Mouse (Mus musculus): ENCODE measurements around the gene Cd24a. TPM values are rescaled to one million over a fixed set of nuclear protein-coding genes. Genes with fewer than 3 reads are reported as not detected.

Gene Cd24a
- total and polyA plus RNA-seq, 2 experiments from 2014 or later = 326 to 609 TPM

DNA sequence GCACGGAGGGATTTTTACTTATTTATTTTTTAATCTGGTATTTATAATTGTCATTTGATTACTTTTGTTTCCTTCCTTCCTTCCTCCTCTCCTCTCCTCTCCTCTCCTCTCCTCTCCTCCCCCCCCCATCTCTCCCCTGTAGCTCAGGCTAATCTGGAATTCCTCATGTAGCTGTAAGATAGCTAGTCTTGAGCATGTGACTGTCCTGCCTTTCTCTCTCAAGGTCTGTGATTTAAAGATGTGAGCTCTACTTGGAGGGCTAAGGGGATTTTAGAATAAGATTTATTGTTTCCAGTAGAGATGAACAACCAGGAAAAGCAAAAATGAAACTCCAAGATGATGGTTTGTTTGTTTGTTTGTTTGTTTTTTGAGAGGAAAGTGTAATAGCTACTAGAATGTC, 23.0 kb downstream of the Cd24a start:
- no peaks in the 10 kb centered on the region for H3K4me1 ChIP-seq (ENCODE audit: insufficient read depth, low read length)
- ATAC-seq (ENCODE audit: low FRiP score) = no peak
- 85% methylated on average over 1 of the region's 1 CpGs for WGBS

DNA sequence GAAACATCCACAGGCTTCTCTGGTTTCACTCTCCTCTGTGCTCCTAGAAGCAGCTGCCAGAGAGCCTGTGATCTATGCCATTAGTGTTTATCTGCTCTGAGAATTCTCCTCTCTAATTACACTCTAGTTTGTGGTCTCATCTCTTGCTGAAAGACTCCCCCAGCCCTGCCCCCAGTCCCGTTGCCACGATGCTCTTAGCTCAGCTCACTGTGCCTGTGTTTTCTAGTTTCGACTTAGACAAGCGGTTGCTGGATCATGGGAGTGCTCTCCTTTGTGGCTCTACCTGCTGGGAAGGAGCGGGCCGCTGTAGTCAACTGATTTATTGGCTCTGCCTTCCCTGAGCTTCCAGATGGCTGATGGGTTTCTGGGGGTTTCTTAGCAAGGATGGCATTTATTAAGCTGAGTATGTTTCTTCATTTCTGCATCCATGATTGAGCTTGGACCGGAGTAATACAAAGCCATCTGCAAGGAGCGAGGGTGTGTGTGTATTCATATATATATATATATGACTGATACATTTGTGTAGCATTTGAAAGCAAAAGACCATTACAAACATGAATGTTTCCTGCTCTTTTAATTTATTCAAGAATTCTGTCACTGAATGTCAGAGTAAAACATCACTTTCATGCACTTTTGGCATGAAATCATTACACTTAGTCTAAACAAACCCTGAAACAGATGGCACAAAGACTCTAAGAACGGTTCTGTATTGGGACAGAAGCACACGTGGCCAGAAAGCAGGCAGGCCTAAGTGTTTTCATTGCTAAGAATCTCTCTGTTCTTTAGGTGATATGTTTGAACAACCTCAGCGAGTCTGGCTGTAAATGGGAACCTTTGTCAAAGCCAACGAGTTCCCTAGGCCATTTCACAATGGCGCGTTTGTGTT, 23.7 kb downstream of the Cd24a start:
- DNase-seq (ENCODE audit: low spot score) = peak; percentile 54

More for the DNA sequence above, 23.0 kb downstream of the Cd24a start:
- no peak for TF ChIP-seq CTCF (IDR thresholded peaks at IDR 0.05)
- Histone ChIP-seq H3K36me3 (ENCODE audit: insufficient read depth, low read length) (no peaks in the 10 kb centered on the region), H3K4me3 (ENCODE audit: low read depth, low read length) (no peak overlapping the region), H3K27ac (ENCODE audit: low read depth, low read length) (no peak overlapping the region), H3K9me3 (ENCODE audit: low read length) (no peaks in the 10 kb centered on the region), H3K9ac (replicated peaks; ENCODE audit: low read length, poor library complexity, severe bottlenecking) (no peak overlapping the region), H3K4me2 (ENCODE audit: low read depth, low read length, poor library complexity, severe bottlenecking) (no peak overlapping the region), H3K27me3 (ENCODE audit: insufficient read depth, low read length) (no peaks in the 10 kb centered on the region)
- DNase-seq (ENCODE audit: low spot score) = no peak

DNA sequence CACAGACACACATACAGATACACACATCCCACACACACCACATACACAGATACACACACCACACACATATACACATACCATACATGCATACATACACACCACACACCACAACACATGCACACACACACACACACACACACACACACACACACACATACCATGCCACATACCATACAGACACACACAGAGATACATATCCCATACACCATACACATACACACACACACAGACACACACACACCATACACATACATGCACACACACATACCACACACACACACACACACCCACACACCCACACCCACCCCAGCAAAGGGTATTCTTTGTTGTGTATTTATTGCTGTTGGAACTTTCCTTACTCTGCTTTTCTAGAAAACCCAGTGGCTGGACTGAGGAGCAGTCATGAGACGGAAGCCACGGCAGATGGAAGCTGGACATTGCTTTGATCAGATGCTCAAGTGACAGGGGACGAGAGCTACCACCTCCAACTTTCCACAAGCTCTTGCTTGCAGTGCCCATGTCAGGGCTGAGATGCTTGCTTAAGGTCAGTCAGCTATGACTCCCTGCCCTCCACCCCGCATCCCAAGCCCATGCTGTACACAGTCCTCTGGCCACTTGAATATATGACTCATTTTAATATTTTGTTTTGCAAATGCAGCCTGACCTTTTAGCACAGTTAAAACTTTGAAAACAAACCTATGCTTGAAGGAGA, 26.0 kb downstream of the Cd24a start:
- 79% methylated on average over 4 of the region's 4 CpGs for WGBS
- Histone ChIP-seq H3K36me3 (ENCODE audit: insufficient read depth, low read length) (no peaks in the 10 kb centered on the region), H3K4me3 (ENCODE audit: low read depth, low read length) (no peak overlapping the region), H3K27ac (ENCODE audit: low read depth, low read length) (no peak overlapping the region), H3K9me3 (ENCODE audit: low read length) (no peaks in the 10 kb centered on the region), H3K4me2 (ENCODE audit: low read depth, low read length, poor library complexity, severe bottlenecking) (no peak overlapping the region), H3K9ac (replicated peaks; ENCODE audit: low read length, poor library complexity, severe bottlenecking) (no peak overlapping the region), H3K4me1 (ENCODE audit: insufficient read depth, low read length) (no peaks in the 10 kb centered on the region), H3K27me3 (ENCODE audit: insufficient read depth, low read length) (no peaks in the 10 kb centered on the region)
- no peak for ATAC-seq (ENCODE audit: low FRiP score)
- TF ChIP-seq CTCF (IDR thresholded peaks at IDR 0.05) = no peak
- no peak for DNase-seq (ENCODE audit: low spot score)

More for the DNA sequence above, 23.7 kb downstream of the Cd24a start:
- H3K27me3 ChIP-seq (ENCODE audit: insufficient read depth, low read length) = no peaks in the 10 kb centered on the region
- H3K9ac ChIP-seq (replicated peaks; ENCODE audit: low read length, poor library complexity, severe bottlenecking) = no peak overlapping the region
- no peaks in the 10 kb centered on the region for H3K4me1 ChIP-seq (ENCODE audit: insufficient read depth, low read length)
- H3K36me3 ChIP-seq (ENCODE audit: insufficient read depth, low read length) = no peaks in the 10 kb centered on the region
- H3K27ac ChIP-seq (ENCODE audit: low read depth, low read length) = no peak overlapping the region; the same call in 1 of the 2 replicates
- H3K4me2 ChIP-seq (ENCODE audit: low read depth, low read length, poor library complexity, severe bottlenecking) = no peak overlapping the region
- H3K4me3 ChIP-seq (ENCODE audit: low read depth, low read length) = no peak overlapping the region
- no peak for TF ChIP-seq CTCF (IDR thresholded peaks at IDR 0.05)
- no peaks in the 10 kb centered on the region for H3K9me3 ChIP-seq (ENCODE audit: low read length)
- 60% methylated on average over 14 of the region's 14 CpGs for WGBS
- ATAC-seq (ENCODE audit: low FRiP score) = no peak

DNA sequence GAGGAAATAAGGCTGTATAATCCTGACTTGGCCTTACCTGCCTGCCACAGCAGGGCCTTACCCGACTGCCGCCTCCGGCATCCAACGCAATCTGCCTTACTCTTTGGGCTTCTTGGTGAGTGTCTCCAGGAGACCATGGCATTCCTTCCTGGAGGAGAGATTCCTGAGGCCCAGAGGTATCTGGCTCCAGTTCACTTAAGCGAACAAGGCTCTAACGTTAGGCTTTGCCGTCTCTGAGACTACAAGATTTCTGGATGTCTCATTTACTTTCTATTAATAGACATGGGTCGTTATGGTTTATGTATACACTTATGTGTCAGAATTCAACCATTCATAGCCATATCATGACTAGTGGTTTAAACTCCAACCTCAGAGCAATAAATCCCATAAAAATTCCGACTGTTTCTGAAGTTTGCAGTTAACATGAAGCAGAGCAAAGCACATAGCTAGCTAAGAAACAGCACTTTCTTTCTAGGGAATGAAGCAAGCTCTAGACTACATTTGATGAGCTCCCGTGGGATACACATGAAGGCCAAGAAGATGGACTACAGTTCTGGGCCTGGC, 26.7 kb downstream of the Cd24a start:
- ATAC-seq (ENCODE audit: low FRiP score) (no peak), DNase-seq (ENCODE audit: low spot score) (no peak)
- Histone ChIP-seq H3K9me3 (ENCODE audit: low read length) (no peaks in the 10 kb centered on the region), H3K4me2 (ENCODE audit: low read depth, low read length, poor library complexity, severe bottlenecking) (no peak overlapping the region), H3K27me3 (ENCODE audit: insufficient read depth, low read length) (no peaks in the 10 kb centered on the region), H3K27ac (ENCODE audit: low read depth, low read length) (no peak overlapping the region), H3K36me3 (ENCODE audit: insufficient read depth, low read length) (no peaks in the 10 kb centered on the region), H3K4me3 (ENCODE audit: low read depth, low read length) (no peak overlapping the region), H3K4me1 (ENCODE audit: insufficient read depth, low read length) (no peaks in the 10 kb centered on the region), H3K9ac (replicated peaks; ENCODE audit: low read length, poor library complexity, severe bottlenecking) (no peak overlapping the region)
- WGBS = 87% methylated on average over 10 of the region's 10 CpGs
- TF ChIP-seq CTCF (IDR thresholded peaks at IDR 0.05) = no peak

- Histone ChIP-seq H3K4me3 (ENCODE audit: low read depth, low read length) (no peak overlapping the region), H3K27ac (ENCODE audit: low read depth, low read length) (no peak overlapping the region), H3K36me3 (ENCODE audit: insufficient read depth, low read length) (no peaks in the 10 kb centered on the region), H3K9me3 (ENCODE audit: low read length) (no peaks in the 10 kb centered on the region), H3K27me3 (ENCODE audit: insufficient read depth, low read length) (no peaks in the 10 kb centered on the region), H3K9ac (replicated peaks; ENCODE audit: low read length, poor library complexity, severe bottlenecking) (no peak overlapping the region), H3K4me2 (ENCODE audit: low read depth, low read length, poor library complexity, severe bottlenecking) (no peak overlapping the region), H3K4me1 (ENCODE audit: insufficient read depth, low read length) (no peaks in the 10 kb centered on the region)
- no peak for TF ChIP-seq CTCF (IDR thresholded peaks at IDR 0.05)
- ATAC-seq (ENCODE audit: low FRiP score) (no peak), DNase-seq (ENCODE audit: low spot score) (no peak)
- WGBS = 78% methylated on average over 7 of the region's 7 CpGs
Measured at GRCm38 (mm10) chr10:43605901-43606300, 27.8 kb downstream of the Cd24a start.

All from midbrain, postnatal 0 days (tissue).